Mouse (Mus musculus) monocyte, adult 59 days (primary cell): ENCODE measurements around the gene Tusc2. TPM values are rescaled to one million over a fixed set of nuclear protein-coding genes. Genes with fewer than 3 reads are reported as not detected.

Source experiments
- total RNA-seq, 2 experiments: library from RNA; stranded (reverse); gene quantifications; one replicate each; pipeline ENCODE4 v1.2.4; 2023

Gene Tusc2
- 10 to 100 TPM; 16.1 to 17.9 TPM for total RNA-seq

GRCm38 (mm10) chr9:107563029-107563581, at the start of gene Tusc2:
TSS of gene Tusc2 (plus strand) at chr9:107563255.

GRCm38 (mm10) chr9:107533791-107534407, 29.2 kb upstream of the Tusc2 start, which contains the start of gene Tmem115:
TSS of gene Tmem115 (plus strand) at chr9:107533945.

DNA sequence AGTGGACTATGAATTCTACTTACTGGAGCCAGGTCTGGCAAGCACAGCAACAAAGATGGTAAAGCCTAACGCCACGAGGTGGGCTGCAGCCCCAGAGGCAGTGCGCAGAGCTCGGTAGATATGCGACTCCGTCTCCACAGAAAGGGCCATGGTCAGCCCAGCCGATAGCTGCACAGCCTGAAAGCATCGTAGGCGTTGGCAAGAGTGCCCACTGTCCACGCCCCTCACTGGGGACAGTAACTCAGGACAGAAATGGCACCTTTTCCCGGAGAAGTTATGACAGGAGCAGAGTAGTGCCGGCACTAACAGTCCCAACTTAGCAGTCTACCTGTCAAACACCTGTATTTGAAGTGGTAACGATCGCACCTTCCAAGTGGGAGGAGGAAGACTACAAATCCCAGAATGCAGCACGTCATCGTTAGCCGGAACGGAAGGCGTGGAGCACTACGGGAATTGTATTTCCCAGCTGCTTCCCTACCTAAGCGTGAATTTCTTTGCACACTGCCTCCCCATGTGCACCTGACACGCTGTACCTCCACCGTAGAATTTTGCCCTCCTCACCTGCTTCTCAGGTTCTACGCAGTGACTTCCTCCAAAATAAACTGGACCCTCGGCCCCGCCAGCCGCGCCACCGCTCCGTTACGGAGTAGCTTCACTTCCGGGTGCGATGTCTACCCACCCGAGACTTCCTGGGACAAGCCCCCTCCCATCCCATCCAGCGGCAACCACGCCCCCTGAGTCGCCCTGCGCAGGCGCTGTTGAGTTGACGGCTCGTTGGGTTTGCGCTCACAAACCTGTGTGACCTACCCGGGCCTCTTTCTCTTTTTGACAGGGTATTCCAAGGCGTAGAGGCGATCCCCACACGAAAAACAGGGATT, 21.3 kb upstream of the Tusc2 start, which contains the start of the genes Cyb561d2 and Nprl2:
Gene Cyb561d2 (minus strand): TSS at position 720 of the 878 bp plus-strand sequence.
Gene Nprl2 (plus strand): TSS at position 753 of the 878 bp plus-strand sequence.

GRCm38 (mm10) chr9:107547026-107547425, 16.0 kb upstream of the Tusc2 start, which contains the start of gene Zmynd10:
TSS of gene Zmynd10 (plus strand) at chr9:107547298.

GRCm38 (mm10) chr9:107551117-107551889, 11.8 kb upstream of the Tusc2 start, which contains the start of gene Rassf1:
TSS of gene Rassf1 (plus strand) at chr9:107551555.

GRCm38 (mm10) chr9:107567702-107568319, 4.8 kb downstream of the Tusc2 start, which contains the start of gene Hyal2:
TSS of gene Hyal2 (plus strand) at chr9:107567945.

GRCm38 (mm10) chr9:107576357-107577107, 13.5 kb downstream of the Tusc2 start, which contains the start of gene Hyal1:
TSS of gene Hyal1 (plus strand) at chr9:107576927.

GRCm38 (mm10) chr9:107578587-107578986, 15.5 kb downstream of the Tusc2 start, which contains the start of gene Naa80:
TSS of gene Naa80 (plus strand) at chr9:107578887.

DNA sequence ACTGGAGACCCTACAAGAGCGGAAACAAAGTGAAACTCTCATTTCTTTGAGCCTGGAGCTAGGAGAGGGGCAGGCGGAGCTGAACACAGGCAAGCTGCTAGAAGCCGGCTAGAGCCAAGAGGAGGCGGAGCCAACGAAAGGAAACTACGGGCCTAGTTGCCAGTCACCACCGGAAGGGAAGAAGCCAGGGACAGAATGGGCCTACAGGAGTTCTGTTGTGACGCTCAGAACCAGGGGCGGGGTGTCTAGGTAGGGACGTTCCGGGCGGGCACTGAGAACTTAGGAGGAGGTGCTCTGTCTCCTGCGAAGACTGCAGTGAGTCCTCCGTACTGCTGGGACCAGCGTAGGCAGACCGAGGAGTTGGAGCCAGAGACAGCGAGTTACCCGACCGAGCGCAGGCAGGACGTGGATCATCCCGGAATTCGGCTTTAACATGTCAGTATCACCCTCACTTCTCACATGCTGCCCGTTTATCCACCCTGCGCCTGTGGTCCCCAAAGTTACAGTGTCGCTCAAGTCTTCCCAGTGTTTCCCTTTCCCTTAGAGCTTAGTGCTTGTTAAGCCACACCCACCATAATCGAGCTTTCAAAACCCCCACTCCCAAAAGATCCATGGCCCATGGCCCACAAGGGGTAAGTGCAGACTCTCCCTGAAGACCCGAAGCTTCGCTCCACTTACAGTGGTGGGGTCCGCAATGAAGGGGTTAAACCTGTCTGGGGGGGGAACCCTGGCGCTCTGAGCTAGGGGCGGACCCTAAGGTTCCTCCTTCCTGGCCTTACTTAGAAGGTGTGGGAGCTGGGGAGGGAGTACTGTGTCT, 17.7 kb downstream of the Tusc2 start, which contains the start of gene Hyal3:
Gene Hyal3 (plus strand): TSS at position 318 of the 817 bp plus-strand sequence.

GRCm38 (mm10) chr9:107586974-107587832, 24.1 kb downstream of the Tusc2 start, which contains the start of gene Ifrd2:
TSS of gene Ifrd2 (plus strand) at chr9:107587642.

DNA sequence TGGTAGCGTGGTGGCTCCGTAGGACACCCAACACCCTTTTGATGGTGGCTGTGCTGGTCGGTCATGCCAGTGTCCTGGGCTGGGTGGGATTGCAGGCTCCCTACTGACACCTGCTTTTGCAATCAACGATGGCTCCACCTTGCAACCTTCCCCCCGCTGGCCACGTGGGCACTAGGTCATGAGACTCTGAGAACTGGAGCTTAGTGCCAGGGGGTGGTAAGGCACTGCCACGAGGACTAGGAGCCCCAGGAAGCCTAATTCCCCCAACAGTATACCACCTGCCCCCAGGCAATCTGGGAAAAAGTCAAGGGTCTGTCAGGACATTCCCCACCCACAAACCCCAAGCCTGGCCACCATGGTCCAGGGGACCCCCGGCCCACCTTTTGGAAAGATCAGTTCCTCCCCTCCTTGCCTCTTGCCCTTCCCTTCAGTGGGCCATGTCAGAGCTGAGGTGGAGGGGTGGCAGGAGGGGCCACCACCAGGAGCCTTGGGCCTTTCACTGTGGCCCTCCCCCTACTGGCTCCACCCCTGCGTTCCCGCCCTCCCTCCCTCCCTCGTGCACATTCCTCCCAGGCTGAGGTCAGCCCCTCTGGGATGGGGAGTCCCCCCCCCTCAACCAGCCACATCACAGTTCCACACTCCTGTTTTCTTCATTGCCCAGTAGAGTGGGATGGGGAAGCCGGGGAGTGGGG, 45.8 kb downstream of the Tusc2 start, which contains the start of gene Sema3b:
Gene Sema3b (minus strand): TSS at position 489 of the 692 bp plus-strand sequence.

Other genes starting within 250 kb of the Tusc2 start
- gene Hemk1, start 224.9 kb upstream of the Tusc2 start, total RNA-seq, result 1 to 10 TPM; 3.8 to 8.3 TPM
- not detected for gene 6430571L13Rik, start 222.7 kb upstream of the Tusc2 start, total RNA-seq
- gene Cacna2d2, start 163.6 kb upstream of the Tusc2 start, total RNA-seq, result not detected
- gene Tmem115, start 29.3 kb upstream of the Tusc2 start, total RNA-seq, result 10 to 100 TPM; 22.2 to 24.0 TPM
- gene Cyb561d2, start 21.1 kb upstream of the Tusc2 start, total RNA-seq, result 1 to 10 TPM; 8.4 to 9.2 TPM
- 10 to 100 TPM; 12.0 to 15.1 TPM for gene Nprl2, start 21.0 kb upstream of the Tusc2 start, total RNA-seq
- not detected for gene Zmynd10, start 16.0 kb upstream of the Tusc2 start, total RNA-seq
- 100 to 1,000 TPM; 122 to 127 TPM for gene Rassf1, start 11.7 kb upstream of the Tusc2 start, total RNA-seq
- gene Hyal2, start 4.7 kb downstream of the Tusc2 start, total RNA-seq, result 1 to 10 TPM; 3.8 to 6.2 TPM
- 1 to 10 TPM; 2.4 to 3.7 TPM for gene Hyal1, start 13.7 kb downstream of the Tusc2 start, total RNA-seq
- gene Naa80, start 15.6 kb downstream of the Tusc2 start, total RNA-seq, result 10 to 100 TPM; 10.3 to 14.2 TPM
- gene Hyal3, start 17.6 kb downstream of the Tusc2 start, total RNA-seq, result 1 to 10 TPM in 1 of 2 experiments, under 1 TPM in 1; 0.50 to 1.4 TPM
- 10 to 100 TPM; 14.7 to 15.1 TPM for gene Ifrd2, start 24.4 kb downstream of the Tusc2 start, total RNA-seq
- not detected for gene Sema3b, start 46.0 kb downstream of the Tusc2 start, total RNA-seq
- gene Gnai2, start 72.1 kb downstream of the Tusc2 start, total RNA-seq, result 100 to 1,000 TPM; 852 to 878 TPM
- gene Slc38a3, start 106.3 kb downstream of the Tusc2 start, total RNA-seq, result not detected
- not detected for gene Gnat1, start 116.5 kb downstream of the Tusc2 start, total RNA-seq
- not detected for gene Sema3f, start 147.2 kb downstream of the Tusc2 start, total RNA-seq
- gene Rbm5, start 207.7 kb downstream of the Tusc2 start, total RNA-seq, result 100 to 1,000 TPM; 190 to 208 TPM